9 mouse cellular contexts compared by ENCODE assay signal in the genomic region with DNA sequence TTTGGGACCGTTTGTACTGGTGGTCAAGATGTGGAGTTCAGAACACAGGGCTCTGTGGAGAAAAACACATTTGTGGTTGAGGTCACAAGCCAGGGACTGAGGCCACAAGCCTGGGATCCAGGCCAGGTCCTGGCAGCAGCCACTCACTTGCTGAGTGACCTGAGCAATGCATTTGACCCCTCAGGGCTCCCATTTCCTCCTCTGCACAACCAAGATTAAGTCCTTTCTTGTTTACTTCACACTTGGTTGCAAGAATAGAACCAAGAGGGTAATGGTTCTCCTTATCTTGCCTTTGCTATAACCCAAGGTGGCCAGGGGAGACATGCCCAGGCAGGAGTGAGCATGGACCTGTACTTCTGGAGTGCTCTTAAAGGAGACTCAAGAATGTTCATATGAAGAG. TPM values are rescaled to one million over a fixed set of nuclear protein-coding genes. Genes with fewer than 3 reads are reported as not detected.
A peak's percentile ranks its signal among the peaks of the same experiment; 100 is the strongest.
DNase-seq lines count a peak whose midpoint lies in the region; TF ChIP-seq lines count a peak whose summit lies in the region.
"Had no signal": no experiment of that assay in that cellular context is flagged by ENCODE, and none has a peak within 500 bp of the region (broad histone marks: within the 10 kb centered on the region; RNA-seq: fewer than 3 reads in every experiment).

No protein-coding gene starts in this region.

- no peak overlapping the region for H3K27ac ChIP-seq in liver, adult 2 months (replicated peaks; ENCODE audit: insufficient read depth, low read depth, low read length)
- no peak overlapping the region; the same call in 1 of the 2 replicates for H3K27ac ChIP-seq in forebrain, embryonic 10.5 days
- H3K27ac ChIP-seq: macrophage had no signal

- no peak for TF ChIP-seq CTCF in liver, adult 2 months (IDR thresholded peaks at IDR 0.05; ENCODE audit: low read depth, low read length)

- 0 out of 2 replicates have a peak, but pooled peaks cover 6% of the 10 kb centered on the region for H3K4me1 ChIP-seq in liver, adult 2 months (ENCODE audit: control insufficient read depth, insufficient read depth, low read length)
- H3K4me1 ChIP-seq in forebrain, embryonic 10.5 days = peaks cover 16% of the 10 kb centered on the region

- H3K9me3 ChIP-seq in forebrain, embryonic 10.5 days = no peaks in the 10 kb centered on the region

- no peak for TF ChIP-seq POLR2A in liver, adult 2 months (IDR thresholded peaks at IDR 0.05; ENCODE audit: extremely low read depth, insufficient read depth, low read length)

- WGBS in liver, adult 2 months = 3% methylated on average over 1 of the region's 1 CpGs
- WGBS in forebrain, embryonic 10.5 days = 97% methylated on average over 1 of the region's 1 CpGs

- no peak overlapping the region for H3K9ac ChIP-seq in liver, adult 2 months (ENCODE audit: low read depth, low read length)

- no peak overlapping the region for H3K4me3 ChIP-seq in liver, adult 2 months (ENCODE audit: insufficient read depth, low read depth, low read length)
- H3K4me3 ChIP-seq in forebrain, embryonic 10.5 days = no peak overlapping the region

- no peaks in the 10 kb centered on the region for H3K36me3 ChIP-seq in liver, adult 2 months (ENCODE audit: control insufficient read depth, insufficient read depth, low read length)
- H3K36me3 ChIP-seq in forebrain, embryonic 10.5 days (replicated peaks) = no peaks in the 10 kb centered on the region

- no peaks in the 10 kb centered on the region for H3K79me2 ChIP-seq in liver, adult 2 months (ENCODE audit: control insufficient read depth, insufficient read depth, low read length)

- DNase-seq in liver, adult 2 months (ENCODE audit: extremely low read depth, low read depth, low spot score) = peak; percentile 78
- DNase-seq in liver = no peak
- DNase-seq in heart, adult 8-10 months (ENCODE audit: low spot score) = peak; percentile 50
- DNase-seq in kidney, postnatal 36 days = peak; percentile 86 to 90
- peak; percentile 57 for DNase-seq in skeletal muscle tissue, adult 2 months (ENCODE audit: low read depth, low spot score)
- no peak for DNase-seq in left cerebral cortex, adult 8-10 months (ENCODE audit: low spot score in 2 of 2)
- DNase-seq in thymus, postnatal 14 days = no peak
- DNase-seq in forebrain, embryonic 10.5 days (ENCODE audit: extremely low spot score, low spot score) = no peak

- no peaks in the 10 kb centered on the region for H3K27me3 ChIP-seq in liver, adult 2 months (ENCODE audit: control insufficient read depth, insufficient read depth, low read length)
- no peaks in the 10 kb centered on the region for H3K27me3 ChIP-seq in forebrain, embryonic 10.5 days (ENCODE audit: poor library complexity, severe bottlenecking)

RNA-seq across cellular contexts. Expression of a gene that starts 53.4 kb away (rescaled TPM):
- total RNA-seq in liver, adult 2 months (2014; rRNA removed) = not detected in 2 replicates
- polyA plus RNA-seq in liver, adult 2 months (2012; rRNA removed) = not detected in 2 replicates
- total RNA-seq in heart, adult 8-10 months (2022) = not detected
- total RNA-seq in left cerebral cortex, adult 8-10 months (2022) = under 1 TPM in 1 of 4 experiments, not detected in 3; 0.35 TPM
- polyA plus RNA-seq in forebrain, embryonic 10.5 days (2016; fragmentation: Nextera tagmentation; extraction: Ambion mirVana) = not detected in 2 replicates
- polyA plus RNA-seq: macrophage had no signal

Comparison
In these comparisons a context has a peak if more than half of its experiments do, and no peak if none do; other contexts are left out.
1. DNase-seq: peak in liver, adult 2 months (single experiment), heart, adult 8-10 months (single experiment), kidney, postnatal 36 days (2 of 2) and skeletal muscle tissue, adult 2 months (single experiment); none in liver (single experiment), left cerebral cortex, adult 8-10 months (0 of 2), thymus, postnatal 14 days (single experiment) and forebrain, embryonic 10.5 days (single experiment).